Mouse (Mus musculus): ENCODE measurements around the gene Srgap2.

The Srgap2 gene

DNA sequence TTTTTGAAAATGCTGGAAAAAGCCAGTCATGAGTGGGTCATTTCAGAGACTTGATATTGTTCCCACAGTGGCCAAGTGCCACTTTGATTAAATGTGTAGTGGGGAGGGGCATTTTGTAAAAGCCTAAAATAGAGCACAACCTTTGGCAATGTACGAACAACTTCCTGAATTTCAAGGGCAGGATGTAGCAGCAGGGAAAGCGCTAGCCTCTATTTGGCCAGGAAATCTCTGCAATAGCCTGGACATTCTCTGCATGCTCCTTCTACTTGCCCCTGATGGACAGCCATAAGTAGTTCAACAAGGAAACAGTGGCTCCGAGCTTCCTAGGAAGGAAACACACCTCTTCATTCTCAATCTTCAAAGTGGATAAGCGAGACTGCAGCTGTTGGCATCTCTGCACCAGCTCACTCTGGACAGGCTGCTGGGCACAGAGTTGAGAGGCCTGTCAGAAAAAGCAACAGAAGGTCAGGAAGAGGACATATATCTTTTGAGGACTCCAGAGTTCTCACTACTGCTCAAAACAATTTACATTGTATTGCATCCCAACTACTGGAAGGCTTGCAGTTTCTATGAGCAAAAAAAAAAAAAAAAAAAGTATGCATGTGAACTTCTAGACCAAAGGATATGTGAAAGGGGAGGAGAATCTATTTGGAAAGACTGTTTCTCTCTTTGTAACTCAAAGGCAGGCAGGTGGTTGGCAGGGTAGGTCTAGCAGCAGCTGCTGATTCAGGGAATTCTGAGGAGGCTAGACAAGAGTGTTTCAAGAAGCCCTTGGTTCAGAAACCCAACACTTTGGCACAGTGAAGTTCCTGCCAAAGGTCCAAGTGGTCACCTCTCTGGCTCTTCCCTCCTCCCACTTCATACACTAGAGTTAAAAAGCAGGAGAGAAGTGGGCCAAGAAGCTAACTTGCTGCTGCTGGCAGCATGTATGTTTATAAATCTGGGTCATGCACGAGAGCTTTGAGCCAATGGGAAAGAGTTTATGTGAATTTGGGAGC is 181.4 kb downstream of the Srgap2 start:
- DNase-seq (ENCODE audit: low read depth, low spot score), result no peak

DNA sequence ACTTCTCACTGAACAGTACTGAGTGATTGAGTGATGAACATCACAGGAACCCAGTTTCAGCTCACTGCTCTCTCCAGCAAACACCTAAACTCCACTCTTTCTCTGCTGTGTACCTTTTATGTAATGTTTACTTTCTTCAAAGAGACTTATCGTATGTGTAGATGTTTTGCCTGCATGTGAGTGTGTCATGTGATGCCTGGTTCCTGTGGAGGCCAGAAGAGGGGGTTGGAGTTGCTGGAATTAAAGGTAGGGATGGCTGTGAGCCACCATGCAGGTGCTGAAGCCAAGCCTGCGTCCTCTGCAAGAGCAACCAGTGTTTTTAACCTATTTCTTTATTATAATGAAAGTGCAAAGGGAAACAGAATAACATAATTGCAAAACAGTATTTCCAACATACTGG is 182.5 kb downstream of the Srgap2 start:
- DNase-seq (ENCODE audit: low read depth, low spot score), result no peak

DNA sequence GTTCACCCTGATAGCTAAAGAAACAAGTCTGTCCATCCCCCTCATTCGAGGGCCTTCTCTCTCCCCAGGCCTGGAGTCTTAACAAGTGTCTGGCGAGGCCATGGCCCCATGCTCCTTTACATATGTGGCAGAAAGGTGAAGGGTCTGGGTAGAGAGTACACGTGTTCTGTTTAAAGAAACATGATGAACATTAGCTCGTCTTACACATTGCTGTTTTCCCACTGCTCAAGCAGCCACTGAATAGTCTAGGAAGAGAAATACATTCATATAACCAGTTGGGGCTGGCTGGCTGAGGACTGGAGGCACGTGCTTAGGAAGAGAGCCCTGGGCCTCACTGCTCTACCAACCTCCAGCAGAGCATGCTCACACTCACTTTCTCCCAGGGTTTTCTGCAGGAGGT is 191.1 kb downstream of the Srgap2 start:
- DNase-seq (ENCODE audit: low read depth, low spot score), result no peak

DNA sequence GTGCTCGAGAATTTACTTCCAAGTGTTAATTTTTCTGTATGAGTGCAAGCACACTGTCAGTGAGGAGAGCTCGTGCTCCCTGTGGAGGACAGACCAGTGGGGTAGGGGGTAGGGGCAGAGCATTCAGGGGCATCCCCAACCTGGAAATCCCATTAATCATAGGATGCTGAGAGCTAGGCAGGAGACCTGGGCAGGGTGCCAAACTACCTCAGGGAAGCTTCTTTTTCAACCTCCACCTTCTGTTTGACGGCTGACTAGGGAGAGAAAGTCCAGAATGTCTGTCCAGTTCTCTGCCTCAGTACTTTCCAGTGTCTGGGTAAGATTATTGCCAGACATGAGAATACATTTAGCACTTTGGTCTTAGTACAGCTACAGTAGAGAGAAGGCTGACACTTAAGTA is 191.5 kb downstream of the Srgap2 start:
- DNase-seq (ENCODE audit: low read depth, low spot score), result peak; percentile 35

DNA sequence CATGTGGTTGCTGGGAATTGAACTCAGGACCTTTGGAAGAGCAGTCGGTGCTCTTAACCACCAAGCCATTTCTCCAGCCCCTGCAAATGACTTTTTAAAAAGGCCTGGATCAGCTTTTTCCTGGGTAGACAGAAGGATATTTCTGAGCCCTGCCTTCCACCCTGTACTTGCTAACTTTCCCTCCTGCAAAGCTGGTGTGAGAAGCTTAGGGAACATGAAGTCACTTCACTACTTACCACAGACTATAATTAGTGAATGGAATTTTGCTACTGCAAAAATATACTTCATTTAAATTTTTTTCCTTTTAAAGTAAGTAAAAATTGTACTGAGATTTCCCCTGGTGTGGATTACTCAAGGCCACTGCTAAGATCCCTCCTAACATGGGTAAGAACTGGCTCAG is 196.0 kb downstream of the Srgap2 start:
- no peak for DNase-seq (ENCODE audit: low read depth, low spot score)

DNA sequence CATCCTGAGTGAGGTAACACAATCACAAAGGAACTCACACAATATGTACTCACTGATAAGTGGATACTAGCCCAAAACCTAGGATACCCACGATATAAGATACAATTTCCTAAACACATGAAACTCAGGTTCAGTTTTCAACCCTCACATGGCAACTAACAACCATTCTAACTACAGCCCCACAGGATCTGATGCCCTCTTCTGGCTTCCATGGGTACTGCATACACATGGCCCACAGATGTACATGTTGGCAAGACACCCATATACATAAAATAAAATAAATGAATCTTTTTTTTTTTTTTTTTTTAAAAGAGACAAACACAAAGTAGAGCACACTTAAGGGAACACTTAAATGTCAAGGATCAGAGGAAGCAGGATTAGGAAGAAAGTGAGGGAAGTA is 198.1 kb downstream of the Srgap2 start:
- DNase-seq (ENCODE audit: low read depth, low spot score), result peak; percentile 45

DNA sequence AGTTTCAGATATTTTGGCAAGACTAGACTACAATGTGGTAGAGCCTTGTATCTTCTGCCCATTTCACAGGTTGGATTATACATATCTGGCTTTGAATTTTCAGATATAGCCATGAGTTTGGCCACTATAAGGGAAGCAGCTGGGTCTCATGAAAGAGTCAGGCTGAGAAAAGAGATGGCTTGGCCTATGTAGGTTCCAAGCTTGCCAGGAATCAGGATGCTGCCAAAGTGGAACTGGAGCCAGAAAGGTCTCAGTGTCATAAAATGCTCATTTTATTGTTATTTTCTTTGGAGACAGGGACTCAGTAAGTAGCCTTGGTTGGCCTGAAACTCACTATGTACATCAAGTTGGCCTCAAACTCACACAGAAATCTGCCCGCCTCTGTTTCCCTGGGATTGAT is 200.0 kb downstream of the Srgap2 start:
- DNase-seq (ENCODE audit: low read depth, low spot score), result no peak

DNA sequence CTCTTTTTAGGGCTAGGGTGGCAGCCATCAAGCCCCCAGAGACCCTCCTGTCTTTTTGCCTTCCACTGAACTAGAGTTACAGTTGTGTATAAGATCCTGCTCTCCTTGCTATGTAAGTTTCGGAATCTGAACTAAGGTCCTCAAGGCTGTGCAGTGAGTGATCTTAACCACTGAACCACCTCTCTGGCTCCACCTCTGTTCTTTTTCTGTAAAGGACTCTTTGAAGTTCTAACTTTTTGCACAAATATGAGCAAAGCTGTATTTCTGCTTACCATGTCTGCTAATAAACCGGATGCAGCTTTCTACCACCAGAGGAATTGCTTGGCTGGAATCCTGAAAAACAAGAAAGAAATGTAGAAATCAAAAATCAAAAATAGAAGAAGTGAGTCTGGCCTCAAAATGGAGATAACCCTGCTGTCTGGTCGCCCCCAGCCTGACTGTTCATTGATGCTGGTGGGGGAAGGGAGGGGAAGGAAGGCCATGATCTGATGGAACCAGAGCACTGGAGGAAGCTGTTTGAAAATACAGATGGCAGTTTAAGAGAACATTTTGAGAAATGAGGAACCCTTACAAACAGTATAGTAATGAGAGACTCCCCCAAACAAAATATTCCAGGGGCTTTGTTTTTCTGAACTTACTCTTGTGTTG is 202.2 kb downstream of the Srgap2 start:
- no peak for DNase-seq (ENCODE audit: low read depth, low spot score)

DNA sequence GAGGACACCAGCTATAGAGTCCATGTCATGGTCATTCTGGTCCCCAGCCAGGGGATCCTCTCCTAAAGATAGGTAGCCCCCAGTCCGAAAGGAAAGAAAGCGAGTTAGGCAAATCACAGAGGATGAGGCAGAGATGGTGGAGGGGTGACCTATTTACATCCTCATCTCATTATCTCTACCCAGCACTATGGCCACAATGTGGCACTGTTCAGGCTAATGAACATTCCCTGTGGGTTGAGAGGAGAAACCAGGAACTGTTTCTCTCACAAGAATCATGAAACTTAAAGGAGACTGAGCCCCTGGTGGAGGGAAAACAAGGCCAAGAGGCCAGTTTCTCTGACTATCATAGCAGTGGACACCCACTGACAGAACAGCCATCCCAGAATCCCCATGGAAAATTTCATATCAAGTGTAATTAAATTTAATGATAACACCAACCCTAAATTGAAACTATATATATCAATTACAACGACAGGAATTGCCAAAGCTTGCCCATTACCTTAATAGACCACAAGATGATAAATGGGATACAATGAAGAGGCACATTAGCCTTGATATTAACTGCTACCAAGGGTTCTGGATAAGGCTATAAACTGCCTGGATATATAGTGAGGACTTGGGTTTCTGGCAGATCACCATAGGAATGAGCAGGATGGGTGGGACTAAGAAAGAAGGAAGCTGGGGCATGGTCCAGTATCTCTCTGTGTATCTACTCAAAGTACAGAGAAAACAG is 207.4 kb downstream of the Srgap2 start:
- peak; percentile 9 for DNase-seq (ENCODE audit: low read depth, low spot score)

DNA sequence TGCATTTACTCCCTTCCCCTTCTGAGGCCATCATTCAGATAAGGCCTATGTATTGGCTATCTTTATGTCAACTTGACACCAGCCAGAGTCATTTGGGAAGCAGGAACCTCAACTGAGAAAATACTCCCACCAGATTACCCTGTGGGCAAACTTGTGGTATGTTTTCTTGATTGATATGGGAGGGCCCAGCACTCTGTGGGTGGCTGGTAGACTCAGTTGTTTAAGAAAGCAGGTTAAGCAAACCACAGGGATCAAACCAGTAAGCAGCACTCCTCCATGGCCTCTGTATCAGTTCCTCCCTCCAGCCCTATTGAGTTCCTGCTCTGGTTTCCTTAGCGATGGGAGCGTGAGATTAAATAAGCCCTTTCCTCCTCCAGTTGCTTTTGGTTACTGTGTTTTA is 208.8 kb downstream of the Srgap2 start:
- DNase-seq (ENCODE audit: low read depth, low spot score), result no peak

DNA sequence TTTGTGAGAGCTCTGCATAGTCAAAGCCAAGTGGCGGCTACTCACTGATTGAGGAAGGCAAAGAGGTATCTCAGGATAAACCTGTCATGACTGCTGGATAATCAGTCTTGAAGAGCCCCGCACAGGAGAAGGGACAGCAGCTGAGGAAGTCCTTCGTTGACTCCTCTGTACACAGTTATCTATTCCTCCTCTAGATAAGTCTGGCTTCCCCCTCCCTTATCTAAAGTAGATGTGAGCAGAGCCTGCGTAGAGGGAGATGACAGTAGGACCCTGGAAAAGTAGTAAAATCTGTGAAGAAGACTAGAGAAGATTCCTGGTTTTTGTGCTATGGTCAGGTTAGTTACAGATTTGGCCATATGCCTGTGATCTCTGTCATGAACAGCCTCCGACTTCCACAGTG is 209.5 kb downstream of the Srgap2 start:
- DNase-seq (ENCODE audit: low read depth, low spot score), result no peak

DNA sequence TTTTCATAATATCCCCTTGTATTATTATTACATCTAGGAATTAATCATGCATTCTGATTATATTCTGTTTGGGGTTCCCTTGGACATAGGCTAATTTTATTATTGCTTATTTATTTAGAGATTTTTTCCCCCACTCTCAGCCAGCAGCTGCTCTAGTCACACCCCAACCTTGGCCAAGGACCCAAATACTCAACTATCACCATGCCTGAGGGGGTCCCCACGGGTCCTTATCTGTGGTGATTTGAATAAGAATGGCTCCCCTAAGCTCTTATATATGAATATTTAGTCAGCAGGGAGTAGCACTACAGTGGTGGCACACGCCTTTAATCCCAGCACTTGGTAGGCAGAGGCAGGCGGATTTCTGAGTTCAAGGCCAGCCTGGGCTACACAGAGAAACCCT is 215.9 kb downstream of the Srgap2 start:
- no peak for DNase-seq (ENCODE audit: low read depth, low spot score)

DNA sequence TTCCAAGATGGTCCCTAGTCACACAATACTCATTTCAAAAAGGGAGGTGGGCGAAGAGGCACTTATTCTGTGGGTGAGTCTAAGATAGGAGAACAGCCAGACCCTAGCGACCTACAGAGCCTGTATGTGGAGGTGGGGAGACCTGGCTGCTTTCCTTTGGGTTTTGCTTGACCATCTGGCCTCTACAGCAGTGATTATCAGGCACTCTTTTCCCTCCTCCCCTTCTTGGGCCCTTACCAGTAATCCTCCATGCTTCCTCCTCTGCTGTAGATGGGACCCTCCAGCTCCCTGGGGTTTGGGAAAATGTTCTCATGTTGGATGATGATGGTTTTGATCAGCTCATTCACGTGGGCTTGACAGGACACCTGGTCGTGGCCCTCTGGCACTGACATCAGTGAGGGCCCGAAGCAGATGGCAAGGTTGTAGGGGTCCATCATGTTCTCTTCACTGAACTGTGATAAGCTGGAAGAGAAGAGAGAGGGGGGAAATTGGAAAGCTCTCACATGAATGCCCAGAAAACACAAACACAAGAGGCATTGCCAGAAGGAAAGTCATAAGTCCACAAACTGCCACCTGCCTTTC is 216.8 kb downstream of the Srgap2 start:
- no peak for DNase-seq (ENCODE audit: low read depth, low spot score)

DNA sequence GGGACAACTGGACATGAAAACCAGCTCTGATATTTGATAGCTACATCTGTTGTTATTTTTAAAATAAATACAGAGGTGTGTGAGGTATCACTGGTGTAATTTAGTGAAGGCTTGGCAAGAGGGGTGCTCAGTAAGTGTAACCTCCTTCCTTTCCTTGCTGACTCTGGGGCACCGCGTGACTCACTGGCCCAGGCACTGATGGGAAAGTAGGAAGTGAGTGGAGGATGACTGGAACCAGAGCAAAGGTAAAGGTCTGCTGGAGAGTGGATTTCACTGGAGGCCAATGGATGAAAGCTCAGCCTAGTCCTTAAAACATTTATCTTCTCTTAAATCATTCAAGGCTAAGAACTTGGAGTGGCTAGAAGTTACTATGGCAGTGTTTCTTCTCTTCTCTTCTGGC is 226.4 kb downstream of the Srgap2 start:
- peak; percentile 25 for DNase-seq (ENCODE audit: low read depth, low spot score)

DNA sequence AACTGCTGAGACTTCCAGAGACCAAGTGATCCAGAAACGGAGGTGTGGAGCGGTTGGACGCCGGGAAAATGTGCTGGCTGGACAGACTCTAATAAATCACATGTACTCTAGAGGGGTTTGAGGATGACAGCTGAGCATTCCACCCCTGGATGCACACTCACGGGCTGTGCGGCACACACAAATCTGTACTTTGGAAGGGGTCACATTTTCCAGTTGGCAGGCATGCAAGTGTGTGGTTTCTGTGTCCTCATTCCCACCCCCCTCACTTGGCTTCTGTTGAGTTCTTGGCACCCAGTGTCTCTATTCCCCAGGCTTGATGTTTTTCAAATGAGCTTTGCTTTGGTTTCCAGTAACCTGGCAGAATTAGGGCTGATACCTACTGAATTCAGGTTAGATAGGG is 227.4 kb downstream of the Srgap2 start:
- no peak for DNase-seq (ENCODE audit: low read depth, low spot score)

DNA sequence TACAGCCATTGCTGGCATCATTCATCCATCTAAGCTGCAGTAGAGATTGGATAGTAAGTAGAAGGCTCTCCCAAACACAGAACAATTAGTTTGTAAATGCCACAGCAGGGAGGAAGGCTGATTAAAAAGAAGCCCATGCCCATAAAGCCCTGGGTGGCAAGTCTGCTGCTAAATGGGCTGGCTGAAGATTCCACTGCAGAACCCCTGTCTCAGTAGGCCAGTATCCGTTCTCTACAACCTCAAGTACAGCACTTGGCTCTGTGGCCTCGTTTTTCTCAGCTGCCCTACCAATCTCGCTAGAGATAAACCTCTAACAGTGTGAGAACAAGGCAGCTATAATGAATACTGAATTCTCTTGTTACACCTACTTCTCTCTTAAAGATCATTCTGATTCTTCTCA is 227.9 kb downstream of the Srgap2 start:
- no peak for DNase-seq (ENCODE audit: low read depth, low spot score)

DNA sequence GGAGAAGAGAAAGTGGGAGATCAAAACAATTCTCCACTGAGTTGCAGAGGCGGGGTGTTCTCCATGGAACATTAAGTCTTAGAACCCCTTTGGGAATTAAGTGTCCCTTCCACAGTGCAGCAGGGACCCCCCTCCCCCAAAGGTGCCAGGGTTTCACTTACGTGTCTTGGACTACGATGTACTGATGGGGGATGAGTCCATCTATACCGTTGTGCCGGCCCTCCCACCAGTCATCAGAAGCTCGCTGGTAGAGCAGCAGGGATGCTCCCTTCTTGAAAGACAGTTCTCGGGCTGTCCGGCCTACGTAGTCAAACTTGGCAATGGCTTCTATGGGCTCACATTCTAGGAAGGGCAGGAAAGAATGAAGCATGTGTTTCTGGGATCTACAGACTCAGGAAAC is 229.0 kb downstream of the Srgap2 start:
- no peak for DNase-seq (ENCODE audit: low read depth, low spot score)

DNA sequence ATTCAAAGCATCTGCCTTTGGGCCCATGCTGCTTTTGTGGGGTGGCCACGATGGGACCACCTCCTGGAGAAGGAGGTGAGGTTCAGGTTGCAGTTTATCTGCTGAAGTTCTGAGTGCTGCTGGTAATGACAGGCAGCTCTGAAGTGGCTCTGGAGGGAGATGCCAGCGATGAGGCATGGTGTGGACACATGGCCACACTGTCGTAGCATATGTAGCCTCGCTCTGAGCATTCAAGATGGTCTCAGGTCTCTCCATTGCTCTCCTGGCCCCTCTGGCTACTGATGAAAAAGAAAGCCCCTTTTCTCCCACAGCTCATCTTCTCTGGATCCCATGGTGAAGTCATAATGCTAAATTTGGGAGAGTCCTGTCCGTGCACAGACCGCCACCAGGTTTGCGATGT is 230.4 kb downstream of the Srgap2 start:
- DNase-seq (ENCODE audit: low read depth, low spot score), result no peak

DNA sequence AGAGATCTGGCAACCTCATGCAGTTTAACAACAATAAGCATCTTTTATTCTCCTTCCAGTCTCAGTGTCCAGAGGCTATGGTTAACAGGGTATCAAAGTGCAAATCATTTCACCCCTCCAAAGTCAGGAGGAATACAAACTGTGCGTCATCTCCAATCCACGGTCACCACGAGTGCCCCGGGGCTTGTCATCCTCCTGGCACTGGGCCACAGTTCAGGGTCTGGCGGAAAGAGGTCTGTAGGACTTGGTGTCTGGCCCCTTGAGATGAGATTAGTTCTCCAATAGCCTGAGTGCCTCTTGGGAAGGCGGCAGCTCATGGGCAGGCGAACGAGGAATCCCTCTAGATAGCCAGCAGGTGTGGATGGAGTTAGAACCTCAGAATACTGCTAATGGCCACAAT is 232.0 kb downstream of the Srgap2 start:
- DNase-seq (ENCODE audit: low read depth, low spot score), result no peak

DNA sequence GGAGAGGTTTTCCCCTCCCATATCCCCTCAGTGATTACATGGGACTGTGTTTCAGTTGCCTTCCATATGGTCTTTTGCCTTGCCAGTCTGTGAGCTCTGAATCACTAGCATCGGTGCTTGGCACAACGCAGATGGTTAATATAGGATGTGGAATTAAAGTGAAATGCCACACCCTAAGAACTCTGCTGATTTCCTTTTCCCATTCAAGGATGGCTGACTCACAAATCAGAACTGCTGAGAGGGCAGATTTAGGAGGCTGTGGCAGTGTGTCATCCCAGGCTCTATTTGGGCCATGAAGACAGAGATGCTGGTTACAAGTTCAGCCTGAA is 233.3 kb downstream of the Srgap2 start:
- peak; percentile 91 for DNase-seq (ENCODE audit: low read depth, low spot score)

DNA sequence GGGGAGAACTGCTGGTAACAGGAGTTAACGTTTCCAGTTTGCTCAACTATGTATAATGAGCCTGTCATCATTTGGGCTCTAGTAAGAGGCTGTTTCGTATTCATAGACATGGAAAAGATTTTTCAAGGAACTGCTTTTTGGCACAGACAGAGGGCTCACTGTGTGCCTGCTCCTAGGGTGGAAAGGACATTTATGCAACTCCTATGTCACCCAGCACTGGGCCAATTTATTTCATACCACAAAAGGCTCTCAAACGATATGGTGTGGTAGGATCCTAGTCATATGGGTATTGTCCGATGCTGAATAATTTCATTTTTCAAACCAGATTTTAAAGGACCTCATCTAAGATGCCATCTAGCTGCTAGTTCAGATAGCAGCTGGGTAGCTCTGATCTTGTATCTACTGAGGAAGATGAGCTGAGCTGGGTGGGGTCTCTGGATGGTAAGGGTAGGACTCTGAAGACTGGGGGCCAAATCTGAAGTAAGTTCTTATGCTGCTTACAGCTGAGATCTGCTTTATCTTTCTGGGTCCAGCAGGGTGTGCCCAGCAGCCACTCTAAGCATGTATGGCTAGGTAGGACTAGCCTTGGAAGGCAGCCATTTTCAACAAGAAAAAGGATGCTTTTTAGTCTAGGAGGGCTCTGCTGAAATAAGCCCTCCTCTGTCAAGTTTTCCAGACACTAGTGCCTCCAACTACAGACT is 233.8 kb downstream of the Srgap2 start:
- DNase-seq (ENCODE audit: low read depth, low spot score), result no peak

DNA sequence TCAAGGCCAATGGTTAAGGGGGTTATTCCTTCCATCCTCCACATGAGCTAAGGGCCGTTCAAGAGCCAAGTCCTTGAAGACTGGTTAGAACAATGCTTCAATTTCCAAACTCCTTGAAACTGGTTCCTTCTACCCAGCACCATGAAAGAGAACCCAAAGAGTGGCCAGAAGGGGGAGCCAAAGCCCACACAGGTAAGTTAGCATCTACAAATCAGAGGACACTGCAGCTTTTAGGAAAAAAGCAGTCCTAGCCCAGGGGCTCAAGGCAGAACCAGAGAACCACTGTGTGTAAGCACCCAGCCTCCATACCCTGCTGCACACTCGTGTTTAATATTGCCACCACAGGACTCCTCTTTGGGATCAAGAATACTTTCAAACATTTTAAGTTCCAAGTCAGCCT is 236.5 kb downstream of the Srgap2 start:
- DNase-seq (ENCODE audit: low read depth, low spot score), result peak; percentile 78
